Comparison of ENCODE assay signal across 10 mouse cellular contexts in genomic region chr8:71525226-71526050, GRCm38 (mm10). TPM values are rescaled to one million over a fixed set of nuclear protein-coding genes. Genes with fewer than 3 reads are reported as not detected.
DNase-seq lines count a peak whose midpoint lies in the region; ATAC-seq and TF ChIP-seq lines count a peak whose summit lies in the region.
"Had no signal": no experiment of that assay in that cellular context is flagged by ENCODE, and none has a peak within 500 bp of the region (broad histone marks: within the 10 kb centered on the region; RNA-seq: fewer than 3 reads in every experiment).

Gene Ccdc194 (minus strand): TSS chr8:71525711.

- H3K27ac ChIP-seq in forebrain, embryonic 10.5 days, result peak within 1 kb of the TSS; percentile 58
- no peak within 1 kb of the TSS for H3K27ac ChIP-seq in forebrain, embryonic 16.5 days (ENCODE audit: low read length)
- H3K27ac ChIP-seq in lung, embryonic 14.5 days (ENCODE audit: low read depth), result peak within 1 kb of the TSS; percentile 25
- no peak within 1 kb of the TSS for H3K27ac ChIP-seq in limb, embryonic 13.5 days
- peak within 1 kb of the TSS; percentile 46; the same call in 1 of the 2 replicates for H3K27ac ChIP-seq in stomach, embryonic 15.5 days

- no peak within 1 kb of the TSS for H3K9ac ChIP-seq in forebrain, embryonic 16.5 days (replicated peaks; ENCODE audit: low read depth, low read length)
- H3K9ac ChIP-seq in lung, embryonic 14.5 days, result peak within 1 kb of the TSS; percentile 41; the same call in 1 of the 2 replicates
- H3K9ac ChIP-seq in limb, embryonic 13.5 days, result peak within 1 kb of the TSS; percentile 43; the same call in 1 of the 2 replicates
- H3K9ac ChIP-seq in stomach, embryonic 15.5 days, result no peak within 1 kb of the TSS

- no peaks in the 10 kb centered on the region for H3K36me3 ChIP-seq in forebrain, embryonic 10.5 days (replicated peaks)
- H3K36me3 ChIP-seq in forebrain, embryonic 16.5 days (ENCODE audit: control insufficient read depth, insufficient read depth), result no peaks in the 10 kb centered on the region
- no peaks in the 10 kb centered on the region for H3K36me3 ChIP-seq in lung, embryonic 14.5 days (ENCODE audit: insufficient read depth)
- no peaks in the 10 kb centered on the region for H3K36me3 ChIP-seq in limb, embryonic 13.5 days
- no peaks in the 10 kb centered on the region for H3K36me3 ChIP-seq in stomach, embryonic 15.5 days

- no peak for ATAC-seq in forebrain, embryonic 16.5 days
- ATAC-seq in lung, embryonic 14.5 days (ENCODE audit: insufficient read depth), result no peak
- ATAC-seq in limb, embryonic 13.5 days (ENCODE audit: low FRiP score, low read depth), result no peak
- no peak for ATAC-seq in stomach, embryonic 15.5 days (ENCODE audit: insufficient read depth, low FRiP score, low read depth)
- ATAC-seq: Patski had no signal

- DNase-seq in forebrain, embryonic 10.5 days (ENCODE audit: extremely low spot score, low spot score), result no peak
- DNase-seq in lung, embryonic 14.5 days, result no peak
- DNase-seq in lung, adult 2 months, result no peak
- no peak for DNase-seq in urinary bladder, adult 18-20 months (ENCODE audit: low spot score in 2 of 2)
- no peak for DNase-seq in frontal cortex, postnatal 25 days (ENCODE audit: low spot score in 2 of 2)
- DNase-seq: thymus, adult 18-20 months had no signal

- TF ChIP-seq CTCF in lung, embryonic 14.5 days (IDR thresholded peaks at IDR 0.05; ENCODE audit: low read depth), result no peak
- no peak for TF ChIP-seq CTCF in lung, adult 2 months (IDR thresholded peaks at IDR 0.05; ENCODE audit: insufficient read depth, low read length)

- H3K27me3 ChIP-seq in forebrain, embryonic 10.5 days (ENCODE audit: poor library complexity, severe bottlenecking), result peaks cover 67% of the 10 kb centered on the region
- H3K27me3 ChIP-seq in forebrain, embryonic 16.5 days (replicated peaks; ENCODE audit: control insufficient read depth, insufficient read depth, low read length), result peaks cover 20% of the 10 kb centered on the region
- peaks cover 15% of the 10 kb centered on the region for H3K27me3 ChIP-seq in lung, embryonic 14.5 days (ENCODE audit: insufficient read depth, low read length)
- H3K27me3 ChIP-seq in limb, embryonic 13.5 days, result peaks cover 58% of the 10 kb centered on the region
- H3K27me3 ChIP-seq in stomach, embryonic 15.5 days (replicated peaks), result peaks cover 11% of the 10 kb centered on the region
- H3K27me3 ChIP-seq: Patski had no signal

- peaks cover 38% of the 10 kb centered on the region for H3K4me1 ChIP-seq in forebrain, embryonic 10.5 days
- peaks cover 7% of the 10 kb centered on the region; the same call in 1 of the 2 replicates for H3K4me1 ChIP-seq in forebrain, embryonic 16.5 days (replicated peaks; ENCODE audit: control insufficient read depth, insufficient read depth, low read length)
- H3K4me1 ChIP-seq in lung, embryonic 14.5 days (ENCODE audit: insufficient read depth), result peaks cover 5% of the 10 kb centered on the region; the same call in 1 of the 2 replicates
- peaks cover 8% of the 10 kb centered on the region for H3K4me1 ChIP-seq in lung, adult 2 months (ENCODE audit: control insufficient read depth, insufficient read depth, low read length)
- peaks cover 29% of the 10 kb centered on the region for H3K4me1 ChIP-seq in limb, embryonic 13.5 days
- peaks cover 10% of the 10 kb centered on the region; the same call in 1 of the 2 replicates for H3K4me1 ChIP-seq in stomach, embryonic 15.5 days

- no peak for TF ChIP-seq POLR2A in lung, adult 2 months (IDR thresholded peaks at IDR 0.05; ENCODE audit: borderline replicate concordance, extremely low read depth, low read depth, low read length)

- no peak within 1 kb of the TSS for H3K4me2 ChIP-seq in forebrain, embryonic 16.5 days (ENCODE audit: low read length)
- peak within 1 kb of the TSS; percentile 44 for H3K4me2 ChIP-seq in lung, embryonic 14.5 days
- H3K4me2 ChIP-seq in limb, embryonic 13.5 days (replicated peaks), result peak within 1 kb of the TSS; percentile 48
- peak within 1 kb of the TSS; percentile 11; the same call in 1 of the 2 replicates for H3K4me2 ChIP-seq in stomach, embryonic 15.5 days

- WGBS in forebrain, embryonic 10.5 days, result 6% methylated on average over 46 of the region's 46 CpGs
- 5% methylated on average over 46 of the region's 46 CpGs for WGBS in forebrain, embryonic 16.5 days
- 11% methylated on average over 46 of the region's 46 CpGs for WGBS in lung, embryonic 14.5 days
- WGBS in lung, adult 2 months, result 46% methylated on average over 46 of the region's 46 CpGs
- 8% methylated on average over 46 of the region's 46 CpGs for WGBS in limb, embryonic 13.5 days
- 17% methylated on average over 46 of the region's 46 CpGs for WGBS in stomach, embryonic 15.5 days

- no peaks in the 10 kb centered on the region for H3K9me3 ChIP-seq in forebrain, embryonic 10.5 days
- H3K9me3 ChIP-seq in forebrain, embryonic 16.5 days (ENCODE audit: control insufficient read depth, low read length), result no peaks in the 10 kb centered on the region
- no peaks in the 10 kb centered on the region for H3K9me3 ChIP-seq in lung, embryonic 14.5 days (ENCODE audit: low read depth, low read length)
- no peaks in the 10 kb centered on the region for H3K9me3 ChIP-seq in limb, embryonic 13.5 days
- no peaks in the 10 kb centered on the region for H3K9me3 ChIP-seq in stomach, embryonic 15.5 days

- H3K4me3 ChIP-seq in forebrain, embryonic 10.5 days, result peak within 1 kb of the TSS; percentile 36
- no peak within 1 kb of the TSS for H3K4me3 ChIP-seq in forebrain, embryonic 16.5 days (replicated peaks; ENCODE audit: low read length)
- peak within 1 kb of the TSS; percentile 16; the same call in 1 of the 2 replicates for H3K4me3 ChIP-seq in lung, embryonic 14.5 days (ENCODE audit: low read depth, low read length)
- H3K4me3 ChIP-seq in lung, adult 2 months (replicated peaks; ENCODE audit: extremely low read depth, low read depth, low read length), result no peak within 1 kb of the TSS
- H3K4me3 ChIP-seq in limb, embryonic 13.5 days, result peak within 1 kb of the TSS; percentile 21
- 0 out of 2 replicates have a peak within 1 kb of the TSS, but pooled peaks have one; percentile 9 for H3K4me3 ChIP-seq in stomach, embryonic 15.5 days (replicated peaks)

RNA-seq across cellular contexts. Expression of gene Ccdc194, which starts in this region (rescaled TPM):
- 0.47 TPM in 1 of 2 replicates, not detected in the other for polyA plus RNA-seq in forebrain, embryonic 10.5 days (2016; fragmentation: Nextera tagmentation; extraction: Ambion mirVana)
- polyA plus RNA-seq in forebrain, embryonic 16.5 days (2015; fragmentation: Nextera tagmentation; extraction: Ambion mirVana), result 0.26 TPM in 1 of 2 replicates, not detected in the other
- 1.0 TPM in 2 replicates for polyA plus RNA-seq in lung, embryonic 14.5 days (2014; fragmentation: Nextera tagmentation; extraction: Ambion mirVana)
- polyA plus RNA-seq in lung, adult 2 months (2012; rRNA removed), result 0.42 and 0.49 TPM in 2 replicates
- polyA plus RNA-seq in limb, embryonic 13.5 days (2015; fragmentation: Nextera tagmentation; extraction: Ambion mirVana), result 0.41 and 0.78 TPM in 2 replicates
- polyA plus RNA-seq in stomach, embryonic 15.5 days (2015; fragmentation: Nextera tagmentation; extraction: Ambion mirVana), result 0.27 and 0.49 TPM in 2 replicates

Comparison
In these comparisons a context has a peak if more than half of its experiments do, and no peak if none do; other contexts are left out.
1. H3K27ac ChIP-seq: peak in forebrain, embryonic 10.5 days (single experiment), lung, embryonic 14.5 days (single experiment) and stomach, embryonic 15.5 days (single experiment); none in forebrain, embryonic 16.5 days (single experiment) and limb, embryonic 13.5 days (single experiment).
2. H3K4me3 ChIP-seq: peak in forebrain, embryonic 10.5 days (single experiment), lung, embryonic 14.5 days (single experiment), limb, embryonic 13.5 days (single experiment) and stomach, embryonic 15.5 days (single experiment); none in forebrain, embryonic 16.5 days (single experiment) and lung, adult 2 months (single experiment).
3. H3K9ac ChIP-seq: peak in lung, embryonic 14.5 days (single experiment) and limb, embryonic 13.5 days (single experiment); none in forebrain, embryonic 16.5 days (single experiment) and stomach, embryonic 15.5 days (single experiment).